Mouse (Mus musculus) left cerebral cortex, adult 2 months (tissue): Measurements from ENCODE around the gene Osbpl10. TPM values are rescaled to one million over a fixed set of nuclear protein-coding genes. Genes with fewer than 3 reads are reported as not detected.
"Not testable (repeated sequence)": the region's sequence is repeated elsewhere in the genome, so short reads cannot be mapped to it uniquely, and the experiment has no call there.

Source experiments
- DNase-seq, 2 experiments: peaks; one replicate each; pipeline ENCODE4 v3.0.0; 2021 to 2022; ENCODE audit warnings: low spot score in 2 of 2, mixed read lengths in 1 of 2; ENCODE audit errors: extremely low spot score in 1 of 2
- H3K27ac ChIP-seq: fragments of 200-600 bp; 2 replicates; pipeline ENCODE4 v1.8.1; 2022
- H3K4me3 ChIP-seq: fragments of 200-600 bp; 2 replicates; pipeline ENCODE4 v1.8.1; 2022
- CTCF ChIP-seq: fragments of 200-600 bp; IDR thresholded peaks from 2 replicates; pipeline ENCODE4 v1.8.1; 2022; ENCODE audit warnings: antibody characterized with exemption, mild to moderate bottlenecking, moderate library complexity
- intact Hi-C: fragments of 180-260 bp; cut with DNase I; formaldehyde crosslinking; loops from one replicate; pipeline ENCODE4 v1.15.1; 2025
- total RNA-seq, 2 experiments: library from RNA; stranded (reverse); gene quantifications; 2 replicates each; pipeline ENCODE4 v1.2.3; 2021

Gene Osbpl10
- total RNA-seq, 2 experiments from 2014 or later: 48.5 to 56.3 TPM

GRCm38 (mm10) chr9:115012367-115012766, 34.0 kb downstream of the Osbpl10 start:
- intact Hi-C loops: no loop called here
- TF ChIP-seq CTCF: no peak
- Histone ChIP-seq H3K4me3 (no peak overlapping the region), H3K27ac (no peak overlapping the region)
- DNase-seq: no peak

GRCm38 (mm10) chr9:115020141-115020540, 41.8 kb downstream of the Osbpl10 start:
- TF ChIP-seq CTCF: no peak
- Histone ChIP-seq H3K27ac (peak overlapping the region; percentile 44), H3K4me3 (no peak overlapping the region)
- intact Hi-C loops: loop anchor here (5.0 kb wide), 1 partner anchor 43 kb away; the partner anchor contains the start of gene Osbpl10
- no peak for DNase-seq

GRCm38 (mm10) chr9:115021419-115021818, 43.0 kb downstream of the Osbpl10 start:
- no peak for TF ChIP-seq CTCF
- no peak for DNase-seq
- Histone ChIP-seq H3K4me3 (no peak overlapping the region), H3K27ac (no peak overlapping the region; the same call in 1 of the 2 replicates)
- intact Hi-C loops: loop anchor here (5.0 kb wide), 1 partner anchor 44 kb away; the partner anchor contains the start of gene Osbpl10

GRCm38 (mm10) chr9:115023137-115023536, 44.8 kb downstream of the Osbpl10 start:
- intact Hi-C loops: loop anchor here (5.0 kb wide), 1 partner anchor 46 kb away; the partner anchor contains the start of gene Osbpl10
- H3K4me3 ChIP-seq: no peak overlapping the region
- peak overlapping the region; percentile 69 for H3K27ac ChIP-seq
- no peak for DNase-seq
- TF ChIP-seq CTCF: no peak; the same call in none of the 2 replicates

GRCm38 (mm10) chr9:115023708-115024383, 45.5 kb downstream of the Osbpl10 start:
- peak in 1 of 2 experiments; percentile 46 for DNase-seq
- intact Hi-C loops: loop anchor here (2.0 to 5.0 kb wide), 2 partner anchors 43 to 47 kb away; partner anchors contain the start of gene Osbpl10
- H3K27ac ChIP-seq: peak overlapping the region; percentile 91
- TF ChIP-seq CTCF: no peak
- no peak overlapping the region for H3K4me3 ChIP-seq

GRCm38 (mm10) chr9:115029307-115029706, 50.9 kb downstream of the Osbpl10 start:
- peak overlapping the region; percentile 24; the same call in 1 of the 2 replicates for H3K27ac ChIP-seq
- no peak for DNase-seq
- no peak overlapping the region for H3K4me3 ChIP-seq
- intact Hi-C loops: no loop called here
- no peak for TF ChIP-seq CTCF

- no peak overlapping the region for H3K4me3 ChIP-seq
- TF ChIP-seq CTCF: no peak
- intact Hi-C loops: no loop called here
- DNase-seq: no peak
- H3K27ac ChIP-seq: no peak overlapping the region
Observed at GRCm38 (mm10) chr9:115030581-115030980, 52.2 kb downstream of the Osbpl10 start.

- H3K27ac ChIP-seq, DNase-seq, H3K4me3 ChIP-seq, intact Hi-C loops: not testable (repeated sequence)
Observed at GRCm38 (mm10) chr9:115031046-115031445, 52.7 kb downstream of the Osbpl10 start.

GRCm38 (mm10) chr9:115032786-115033185, 54.4 kb downstream of the Osbpl10 start:
- intact Hi-C loops: no loop called here
- Histone ChIP-seq H3K27ac (peak overlapping the region; percentile 82), H3K4me3 (no peak overlapping the region)
- TF ChIP-seq CTCF: no peak
- DNase-seq: no peak

GRCm38 (mm10) chr9:115034271-115034670, 55.9 kb downstream of the Osbpl10 start:
- H3K27ac ChIP-seq: peak overlapping the region; percentile 82
- DNase-seq: no peak
- TF ChIP-seq CTCF: no peak
- H3K4me3 ChIP-seq: no peak overlapping the region
- intact Hi-C loops: no loop called here

GRCm38 (mm10) chr9:115034788-115035187, 56.4 kb downstream of the Osbpl10 start:
- Histone ChIP-seq H3K4me3 (no peak overlapping the region), H3K27ac (no peak overlapping the region)
- DNase-seq: no peak
- intact Hi-C loops: no loop called here
- no peak for TF ChIP-seq CTCF

- Histone ChIP-seq H3K27ac (no peak overlapping the region), H3K4me3 (no peak overlapping the region)
- DNase-seq: no peak
- intact Hi-C loops: no loop called here
- TF ChIP-seq CTCF: no peak
Observed at GRCm38 (mm10) chr9:115038215-115038614, 59.8 kb downstream of the Osbpl10 start.

- no peak overlapping the region for H3K27ac ChIP-seq
- no peak for DNase-seq
- TF ChIP-seq CTCF: no peak
- H3K4me3 ChIP-seq: no peak overlapping the region
- intact Hi-C loops: no loop called here
Observed at GRCm38 (mm10) chr9:115038686-115039085, 60.3 kb downstream of the Osbpl10 start.
